Mouse (Mus musculus): ENCODE measurements around the gene Kmt2c.
"Not testable (repeated sequence)": the region's sequence is repeated elsewhere in the genome, so short reads cannot be mapped to it uniquely, and the experiment has no call there.

The Kmt2c gene

GRCm38 (mm10) chr5:25506041-25506440, 7.5 kb upstream of the Kmt2c start:
- DNase-seq = no peak

GRCm38 (mm10) chr5:25500686-25501085, 2.1 kb upstream of the Kmt2c start:
- DNase-seq = peak in 1 of 2 experiments; percentile 15

GRCm38 (mm10) chr5:25499423-25500398, 1.1 kb upstream of the Kmt2c start:
- DNase-seq = peak; percentile 100

- DNase-seq = no peak
Observed at GRCm38 (mm10) chr5:25498821-25499422, 339 bp upstream of the Kmt2c start.

- peak; percentile 71 to 77 for DNase-seq
Observed at GRCm38 (mm10) chr5:25497720-25498345, 750 bp downstream of the Kmt2c start.

GRCm38 (mm10) chr5:25497369-25497719, 1.2 kb downstream of the Kmt2c start:
- DNase-seq = peak in 1 of 2 experiments; percentile 35

- DNase-seq = no peak
Observed at GRCm38 (mm10) chr5:25496652-25497051, 1.9 kb downstream of the Kmt2c start.

- DNase-seq = no peak
Observed at GRCm38 (mm10) chr5:25478863-25479262, 19.7 kb downstream of the Kmt2c start.

- DNase-seq = no peak
Observed at GRCm38 (mm10) chr5:25475789-25476188, 22.8 kb downstream of the Kmt2c start.

GRCm38 (mm10) chr5:25472070-25472469, 26.5 kb downstream of the Kmt2c start:
- peak; percentile 9 to 19 for DNase-seq

GRCm38 (mm10) chr5:25461956-25462355, 36.6 kb downstream of the Kmt2c start:
- DNase-seq = no peak

GRCm38 (mm10) chr5:25455432-25455831, 43.2 kb downstream of the Kmt2c start:
- not testable (repeated sequence) for DNase-seq

GRCm38 (mm10) chr5:25452691-25453090, 45.9 kb downstream of the Kmt2c start:
- no peak for DNase-seq

GRCm38 (mm10) chr5:25437508-25437907, 61.1 kb downstream of the Kmt2c start:
- no peak for DNase-seq

- peak; percentile 70 to 79 for DNase-seq
Observed at GRCm38 (mm10) chr5:25436081-25436480, 62.5 kb downstream of the Kmt2c start.

- no peak for DNase-seq
Observed at GRCm38 (mm10) chr5:25422576-25422975, 76.0 kb downstream of the Kmt2c start.

- peak; percentile 79 to 85 for DNase-seq
Observed at GRCm38 (mm10) chr5:25420601-25421000, 78.0 kb downstream of the Kmt2c start.

GRCm38 (mm10) chr5:25415382-25415781, 83.2 kb downstream of the Kmt2c start:
- no peak for DNase-seq

- DNase-seq = no peak
Observed at GRCm38 (mm10) chr5:25396727-25397126, 101.9 kb downstream of the Kmt2c start.

- no peak for DNase-seq
Observed at GRCm38 (mm10) chr5:25392655-25393054, 105.9 kb downstream of the Kmt2c start.

- DNase-seq = peak; percentile 60 to 62
Observed at GRCm38 (mm10) chr5:25383581-25383980, 115.0 kb downstream of the Kmt2c start.

GRCm38 (mm10) chr5:25379188-25379587, 119.4 kb downstream of the Kmt2c start:
- no peak for DNase-seq

- DNase-seq = no peak
Observed at GRCm38 (mm10) chr5:25368420-25368819, 130.2 kb downstream of the Kmt2c start.

GRCm38 (mm10) chr5:25367126-25367525, 131.5 kb downstream of the Kmt2c start:
- no peak for DNase-seq
